Mouse (Mus musculus) adipose tissue, adult 10 weeks (tissue): ENCODE data around the gene Gm17467. TPM values are rescaled to one million over a fixed set of nuclear protein-coding genes. Genes with fewer than 3 reads are reported as not detected.

Experiments
- polyA plus RNA-seq: library from polyadenylated mRNA; stranded (reverse); fragments of 350-450 nt; fragmentation: Illumina TruSeq; extraction: RNeasy Lipid Tissue Mini Kit (QIAGEN cat#74804); gene quantifications from one replicate; pipeline ENCODE4 v1.2.3, GENCODE M21; 2014; ENCODE audit warnings: low read depth, low replicate concordance

The Gm17467 gene
- polyA plus RNA-seq = not detected

GRCm38 (mm10) chrX:123704691-123705090 is at the start of gene Gm17467:
Gene Gm17467, minus strand, starts transcription at chrX:123704791.

Other genes with a start within 250 kb of the Gm17467 start
- gene Cldn34c2, start 123.1 kb downstream of the Gm17467 start, polyA plus RNA-seq = not detected
- not detected for gene Cldn34c3, start 88.9 kb upstream of the Gm17467 start, polyA plus RNA-seq